Mouse (Mus musculus): ENCODE measurements around the gene Gm21981. TPM values are rescaled to one million over a fixed set of nuclear protein-coding genes. Genes with fewer than 3 reads are reported as not detected.

Gene Gm21981
- polyA plus RNA-seq, 1 experiment from 2014 or later = not detected

Other genes starting within 250 kb of the Gm21981 start
- gene Taf8, start 192.2 kb downstream of the Gm21981 start, polyA plus RNA-seq (2015; fragmentation: Nextera tagmentation; extraction: Ambion mirVana) = 14.2 and 14.3 TPM in 2 replicates
- gene Ccnd3, start 189.4 kb downstream of the Gm21981 start, polyA plus RNA-seq (2015; fragmentation: Nextera tagmentation; extraction: Ambion mirVana) = 300 and 331 TPM in 2 replicates
- gene Bysl, start 83.0 kb downstream of the Gm21981 start, polyA plus RNA-seq (2015; fragmentation: Nextera tagmentation; extraction: Ambion mirVana) = 12.5 and 12.7 TPM in 2 replicates
- 22.3 and 22.4 TPM in 2 replicates for gene Med20, start 82.9 kb downstream of the Gm21981 start, polyA plus RNA-seq (2015; fragmentation: Nextera tagmentation; extraction: Ambion mirVana)
- gene Gm20517, start 82.9 kb downstream of the Gm21981 start, polyA plus RNA-seq (2015; fragmentation: Nextera tagmentation; extraction: Ambion mirVana) = 0.97 and 1.1 TPM in 2 replicates
- 2.9 and 3.6 TPM in 2 replicates for gene Usp49, start 63.8 kb downstream of the Gm21981 start, polyA plus RNA-seq (2015; fragmentation: Nextera tagmentation; extraction: Ambion mirVana)
- gene Tomm6, start 6.1 kb downstream of the Gm21981 start, polyA plus RNA-seq (2015; fragmentation: Nextera tagmentation; extraction: Ambion mirVana) = 213 and 224 TPM in 2 replicates
- gene Frs3, start 5.4 kb downstream of the Gm21981 start, polyA plus RNA-seq (2015; fragmentation: Nextera tagmentation; extraction: Ambion mirVana) = 1.3 and 1.5 TPM in 2 replicates
- gene Prickle4, start 281 bp upstream of the Gm21981 start, polyA plus RNA-seq (2015; fragmentation: Nextera tagmentation; extraction: Ambion mirVana) = 0.25 TPM in 1 of 2 replicates, not detected in the other
- gene Pgc, start 32.4 kb upstream of the Gm21981 start, polyA plus RNA-seq (2015; fragmentation: Nextera tagmentation; extraction: Ambion mirVana) = not detected in 2 replicates
- gene Tfeb, start 42.6 kb upstream of the Gm21981 start, polyA plus RNA-seq (2015; fragmentation: Nextera tagmentation; extraction: Ambion mirVana) = 5.5 and 5.9 TPM in 2 replicates
- 0.47 and 0.84 TPM in 2 replicates for gene Mdfi, start 140.2 kb upstream of the Gm21981 start, polyA plus RNA-seq (2015; fragmentation: Nextera tagmentation; extraction: Ambion mirVana)
- 3.4 and 4.0 TPM in 2 replicates for gene Foxp4, start 230.2 kb upstream of the Gm21981 start, polyA plus RNA-seq (2015; fragmentation: Nextera tagmentation; extraction: Ambion mirVana)